Mouse (Mus musculus) CH12.LX (cell line): ENCODE data around the gene Pcx.

Experiments used
- CHD1 ChIP-seq: IDR thresholded peaks from 2 replicates; pipeline ENCODE4 v1.6.1; 2012; ENCODE audit warnings: low read depth, low read length, improper control_type of control experiment, inconsistent platforms
- CTCF ChIP-seq, 2 experiments: IDR thresholded peaks in 1 of 2; conservative IDR thresholded peaks in 1 of 2; 2 replicates each; pipeline ENCODE4 v1.5.1; 2011 to 2012; ENCODE audit warnings: low read depth in 2 of 2, low read length in 2 of 2, improper control_type of control experiment in 1 of 2, inconsistent platforms in 1 of 2, mild to moderate bottlenecking in 1 of 2, moderate library complexity in 1 of 2
- EP300 ChIP-seq: IDR thresholded peaks from 2 replicates; pipeline ENCODE4 v1.6.1; 2011; ENCODE audit warnings: low read length, improper control_type of control experiment
- ETS1 ChIP-seq: conservative IDR thresholded peaks from 2 replicates; pipeline ENCODE4 v1.6.1; 2012; ENCODE audit warnings: low read depth, mild to moderate bottlenecking, inconsistent platforms, low read length, improper control_type of control experiment, moderate library complexity
- GABPA ChIP-seq: IDR thresholded peaks from 2 replicates; pipeline ENCODE4 v1.6.1; 2012; ENCODE audit warnings: low read depth, low read length, improper control_type of control experiment, inconsistent platforms; ENCODE audit not compliant: insufficient replicate concordance
- MAFK ChIP-seq: IDR thresholded peaks from 2 replicates; pipeline ENCODE4 v1.6.1; 2011; ENCODE audit warnings: low read length, improper control_type of control experiment; ENCODE audit not compliant: insufficient replicate concordance
- MAX ChIP-seq: IDR thresholded peaks from 2 replicates; pipeline ENCODE4 v1.6.1; 2011; ENCODE audit warnings: low read length, improper control_type of control experiment
- MYC ChIP-seq: IDR thresholded peaks from 2 replicates; pipeline ENCODE4 v1.6.1; 2011; ENCODE audit warnings: low read depth, mild to moderate bottlenecking, improper control_type of control experiment, low read length
- NELFE ChIP-seq: IDR thresholded peaks from 2 replicates; pipeline ENCODE4 v1.6.1; 2011; ENCODE audit warnings: low read depth, low read length, improper control_type of control experiment
- NRF1 ChIP-seq: IDR thresholded peaks from 2 replicates; pipeline ENCODE4 v1.6.1; 2014; ENCODE audit warnings: low read depth, mild to moderate bottlenecking, inconsistent platforms, low read length, improper control_type of control experiment, moderate library complexity
- POLR2A ChIP-seq: IDR thresholded peaks from 2 replicates; pipeline ENCODE4 v1.6.1; 2011; ENCODE audit warnings: low read depth, mild to moderate bottlenecking, improper control_type of control experiment, low read length
- SMC3 ChIP-seq: IDR thresholded peaks from 2 replicates; pipeline ENCODE4 v1.6.1; 2011; ENCODE audit warnings: low read depth, low read length, improper control_type of control experiment
- ZKSCAN1 ChIP-seq: IDR thresholded peaks from 2 replicates; pipeline ENCODE4 v1.6.1; 2012; ENCODE audit warnings: low read depth, inconsistent platforms, low read length, improper control_type of control experiment, borderline replicate concordance

DNA sequence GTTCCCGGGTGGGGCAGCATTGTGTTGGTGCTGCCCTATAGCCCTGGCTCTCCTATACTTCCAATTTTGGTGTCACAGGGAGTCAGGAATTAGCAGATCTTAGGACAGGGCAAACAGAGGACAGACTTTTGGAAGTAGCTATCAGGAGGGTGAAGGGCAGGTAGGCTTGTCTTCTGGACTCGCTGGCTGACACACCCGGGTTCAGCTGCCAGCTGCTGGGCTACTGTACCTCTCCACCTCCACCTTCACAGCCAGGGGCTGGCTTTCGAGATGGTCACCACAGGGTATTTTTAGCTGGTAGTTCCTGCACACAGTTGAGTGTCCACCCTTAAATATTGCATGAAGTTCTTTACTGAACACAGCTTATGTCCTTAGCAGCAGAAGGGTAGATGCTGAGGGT is 98.2 kb downstream of the Pcx start:
- TF ChIP-seq CTCF (conservative IDR thresholded peaks at IDR 0.05 in 1 of 2, IDR thresholded peaks at IDR 0.05 in 1 of 2; ENCODE audit: low read depth in 2 of 2, low read length in 2 of 2) (no peak), GABPA (no peak), CHD1 (no peak), MYC (no peak), POLR2A (no peak), ETS1 (no peak), ZKSCAN1 (no peak), MAX (no peak), EP300 (no peak), NELFE (no peak), NRF1 (no peak), MAFK (no peak), SMC3 (no peak)
